Mouse (Mus musculus) monocyte, adult 5-6 weeks (primary cell): ENCODE results near the gene Pigh. TPM values are rescaled to one million over a fixed set of nuclear protein-coding genes. Genes with fewer than 3 reads are reported as not detected.

Experiments used
- ATAC-seq: fragments of 153-309, 156-312 bp; replicated peaks from 2 replicates; pipeline ENCODE4 v1.8.0; 2017; ENCODE audit warnings: mild to moderate bottlenecking; ENCODE audit not compliant: low TSS enrichment, insufficient number of reproducible peaks, severe bottlenecking, poor library complexity, low FRiP score
- total RNA-seq: library from RNA; stranded (forward); fragments of 200-1000, 200-491, 200-594 nt; gene quantifications from 3 replicates; pipeline ENCODE4 v1.2.3, GENCODE M21; 2017

The Pigh gene
- total RNA-seq, 1 experiment from 2014 or later, result 8.3 TPM

DNA sequence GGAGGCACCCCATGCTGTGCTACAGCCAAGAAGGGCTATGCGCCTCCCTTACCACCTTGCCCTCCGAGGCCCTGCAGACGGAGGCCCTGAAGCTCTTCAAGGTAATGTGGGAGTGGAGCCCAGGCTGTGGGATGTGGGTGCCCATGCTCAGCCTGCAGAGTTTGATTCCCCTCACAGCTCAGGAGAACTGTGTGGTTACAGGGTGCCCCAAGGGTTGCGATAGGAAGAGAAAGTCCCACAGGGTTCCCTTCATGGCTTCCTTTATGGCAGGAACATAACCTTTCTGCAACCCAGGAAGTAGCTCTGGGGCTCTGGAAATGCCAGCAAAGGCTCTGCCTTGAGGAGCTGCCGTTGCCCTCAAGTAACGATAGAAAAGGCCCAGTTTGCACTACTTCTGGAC is 19.5 kb downstream of the Pigh start:
- no peak for ATAC-seq

GRCm38 (mm10) chr12:79069187-79069608 is 20.3 kb downstream of the Pigh start:
- no peak for ATAC-seq

GRCm38 (mm10) chr12:79068306-79068705 is 21.1 kb downstream of the Pigh start:
- ATAC-seq, result no peak

DNA sequence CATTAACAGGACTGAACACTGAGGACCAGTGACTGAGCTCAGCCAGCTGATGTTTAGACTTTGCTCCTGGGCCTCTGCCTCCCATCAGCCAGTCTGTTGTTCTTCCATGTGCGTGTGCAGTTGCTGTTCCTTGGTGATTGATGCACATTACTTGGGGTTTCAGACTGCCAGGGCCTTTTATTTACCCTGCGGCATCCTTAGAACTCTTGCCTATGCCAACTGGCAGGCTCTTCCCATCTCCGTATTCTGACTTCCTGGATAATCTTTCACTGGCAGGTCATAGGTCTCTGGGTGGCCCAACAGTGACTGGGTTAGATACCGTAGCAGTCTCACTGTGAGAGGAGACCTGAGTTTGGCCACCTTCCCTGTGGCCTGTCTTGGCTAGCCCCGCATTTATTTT is 21.9 kb downstream of the Pigh start:
- ATAC-seq, result no peak

GRCm38 (mm10) chr12:79066431-79066830 is 23.0 kb downstream of the Pigh start:
- ATAC-seq, result no peak

- ATAC-seq, result no peak
These were observed 25.0 kb downstream of the Pigh start for GRCm38 (mm10) chr12:79064451-79064850.

- peak; percentile 78 for ATAC-seq
These were observed 28.4 kb downstream of the Pigh start for GRCm38 (mm10) chr12:79060766-79061652.

- ATAC-seq, result no peak
These were observed 29.3 kb downstream of the Pigh start for GRCm38 (mm10) chr12:79060134-79060533.

DNA sequence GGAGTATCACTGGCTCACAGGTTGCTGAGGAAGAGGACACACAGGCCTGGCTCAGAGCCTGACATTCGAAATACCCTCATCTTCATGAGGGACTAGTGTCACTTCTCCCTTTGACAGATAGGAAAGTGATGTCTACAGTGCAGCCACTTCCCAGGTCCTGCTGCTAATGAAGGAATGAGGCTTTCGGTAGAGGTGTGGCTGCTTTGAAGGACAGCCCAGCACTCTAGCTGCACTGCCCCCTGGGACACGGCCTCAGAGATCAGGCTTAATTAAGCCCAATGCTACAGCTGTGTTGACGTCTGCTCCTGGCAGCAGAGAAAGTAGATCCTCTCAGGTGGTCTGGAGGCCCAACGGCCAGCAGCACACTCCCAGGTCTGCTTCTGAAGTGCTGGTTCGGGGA is 29.9 kb downstream of the Pigh start:
- 0 out of 2 replicates have a peak, but pooled peaks have one; percentile 7 for ATAC-seq

GRCm38 (mm10) chr12:79055276-79055675 is 34.2 kb downstream of the Pigh start:
- no peak for ATAC-seq

DNA sequence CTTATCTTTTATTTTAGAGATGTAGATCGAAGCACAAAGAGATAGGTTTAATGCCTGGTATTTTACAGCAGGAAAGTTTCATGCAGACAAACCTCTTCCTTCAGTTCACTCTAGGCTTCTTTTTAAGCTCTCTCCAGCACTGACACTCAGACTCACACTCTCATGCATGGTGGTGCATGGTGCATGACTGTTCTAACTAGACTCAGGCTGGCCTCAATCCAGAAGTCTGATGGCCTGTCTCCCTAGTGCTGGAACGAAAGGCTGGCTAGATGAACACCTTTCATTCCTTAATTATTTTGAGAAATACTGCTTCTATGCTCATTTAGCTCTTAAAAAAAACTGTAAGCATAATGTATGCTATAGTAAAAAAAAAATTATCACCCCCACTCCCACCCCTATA is 37.4 kb downstream of the Pigh start:
- ATAC-seq, result no peak

DNA sequence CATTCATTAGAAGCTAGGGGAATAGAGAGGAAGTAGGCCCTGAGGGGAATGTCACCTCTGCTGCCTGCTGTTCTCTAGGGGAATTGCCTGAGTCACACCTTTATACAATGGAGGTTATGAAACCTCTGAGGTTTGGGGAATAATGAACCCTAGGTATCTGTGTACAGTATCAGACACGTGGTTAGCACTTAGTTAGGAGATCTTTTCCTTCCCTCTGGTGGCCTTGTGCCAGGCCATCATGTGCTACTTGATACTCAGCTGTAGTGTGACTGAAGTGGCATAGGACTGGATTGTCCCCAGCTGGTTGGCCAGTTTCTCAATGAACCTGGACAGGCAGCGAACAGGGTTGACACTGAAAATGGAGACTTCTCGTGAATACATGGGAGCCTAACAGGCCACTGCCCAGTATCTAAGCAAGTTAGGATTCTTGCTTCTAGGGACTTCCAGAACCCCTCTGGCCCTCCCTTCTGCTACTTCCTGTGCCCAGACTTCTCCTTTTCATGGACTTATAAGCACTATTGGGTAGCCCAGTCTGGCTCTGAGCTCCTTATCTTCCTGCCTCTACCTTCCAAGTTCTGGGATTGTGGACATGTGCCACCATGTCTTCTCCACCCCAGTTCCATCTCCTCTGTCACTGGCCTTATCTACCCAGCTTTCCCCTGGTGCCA is 38.8 kb downstream of the Pigh start:
- no peak for ATAC-seq

DNA sequence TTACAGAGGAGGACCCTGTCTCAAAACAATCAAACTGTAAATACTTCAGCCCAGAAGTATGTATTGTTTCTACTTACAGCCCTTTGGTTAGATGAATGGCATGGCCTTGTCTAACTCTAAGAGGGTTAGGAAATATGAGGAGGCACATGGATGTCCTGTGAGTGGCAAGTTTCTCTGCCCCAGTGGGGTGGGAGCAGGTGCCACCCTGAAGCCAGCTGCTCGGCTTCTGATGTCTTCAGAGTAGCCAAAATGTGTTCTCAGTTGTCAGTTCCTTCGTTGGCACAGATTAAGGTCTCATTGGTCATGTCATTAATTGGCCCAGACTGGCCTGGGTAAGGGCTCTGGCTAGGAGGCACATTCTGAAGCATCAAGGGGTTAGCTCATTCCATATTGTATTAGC is 39.6 kb downstream of the Pigh start:
- no peak for ATAC-seq

DNA sequence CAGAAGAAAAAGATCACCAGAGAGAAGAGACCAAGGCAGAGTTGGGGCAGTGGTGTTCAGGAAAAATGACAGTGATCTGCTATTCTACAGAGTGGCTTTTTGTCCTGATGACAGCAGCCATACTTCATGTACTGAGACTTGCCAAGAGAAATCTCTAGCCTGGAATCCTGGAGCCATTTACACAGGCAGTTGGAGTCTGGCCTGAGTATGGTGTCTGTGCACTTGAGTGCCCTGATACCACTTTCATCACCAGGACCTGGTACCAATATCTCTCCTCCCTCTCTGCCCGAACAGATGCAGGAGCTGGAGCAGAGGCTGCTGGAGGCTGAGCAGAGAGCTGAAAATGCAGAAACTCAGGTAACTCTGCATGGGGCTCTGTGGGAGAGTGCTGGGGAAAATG is 40.6 kb downstream of the Pigh start:
- no peak for ATAC-seq

- ATAC-seq, result no peak
These were observed 42.2 kb downstream of the Pigh start for GRCm38 (mm10) chr12:79047203-79047602.

GRCm38 (mm10) chr12:79046171-79046570 is 43.3 kb downstream of the Pigh start:
- ATAC-seq, result no peak

GRCm38 (mm10) chr12:79044668-79045067 is 44.8 kb downstream of the Pigh start:
- no peak for ATAC-seq

GRCm38 (mm10) chr12:79041436-79041835 is 48.0 kb downstream of the Pigh start:
- ATAC-seq, result no peak

DNA sequence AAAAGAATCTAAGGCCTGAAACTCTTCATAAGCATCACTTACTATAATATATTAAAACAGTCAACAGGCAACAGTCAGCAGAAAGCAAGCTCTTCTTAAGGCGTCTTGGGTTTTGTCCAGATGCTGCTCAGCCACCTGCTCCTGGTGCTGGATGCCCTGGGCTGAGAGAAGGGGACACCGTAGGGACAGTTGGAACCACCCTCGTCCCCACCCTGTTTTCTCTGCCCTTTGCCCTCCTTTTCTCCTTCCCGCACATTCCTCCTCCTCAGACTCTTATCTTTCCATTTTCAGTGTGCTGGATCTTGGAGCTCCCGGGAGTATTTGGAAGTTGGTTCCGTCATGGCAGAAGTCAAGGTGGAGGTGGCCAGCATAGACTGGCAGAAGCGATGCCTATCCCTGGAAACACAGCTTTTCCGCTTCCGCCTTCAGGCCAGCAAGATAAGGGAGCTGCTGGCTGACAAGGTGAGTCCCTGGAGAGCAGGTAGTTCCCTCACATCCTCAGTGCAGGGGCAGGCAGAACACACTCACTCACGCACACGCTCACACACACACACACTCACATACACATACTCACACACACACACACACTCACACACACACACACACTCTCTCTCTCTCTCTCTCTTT is 49.1 kb downstream of the Pigh start:
- ATAC-seq, result no peak

DNA sequence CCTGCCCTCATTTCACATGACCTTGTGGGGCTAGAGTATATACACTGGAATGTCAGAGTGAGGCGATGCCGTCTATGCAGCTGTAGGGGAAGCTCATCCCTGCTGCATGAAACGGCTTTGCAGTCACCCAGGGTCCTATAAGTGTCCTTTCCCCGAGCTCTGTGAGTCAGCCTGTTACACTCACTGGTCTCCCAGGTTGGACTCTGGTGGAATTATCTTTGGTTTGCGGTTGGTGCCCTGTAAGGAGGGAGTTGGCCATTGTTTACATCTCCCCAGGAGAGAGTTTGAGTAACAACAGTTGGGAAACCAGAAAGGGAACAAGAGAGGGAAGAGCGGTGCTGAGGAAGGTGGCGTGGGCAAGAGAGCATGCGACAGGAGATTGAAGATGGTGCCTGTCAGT is 49.7 kb downstream of the Pigh start:
- ATAC-seq, result no peak
